Mouse (Mus musculus) embryonic facial prominence, embryonic 11.5 days (tissue): ENCODE data around the gene Hadh. TPM values are rescaled to one million over a fixed set of nuclear protein-coding genes. Genes with fewer than 3 reads are reported as not detected.

Experiments used
- ATAC-seq: fragments of 200-750 bp; cut with Nextera tagmentation; replicated peaks from 2 replicates; pipeline ENCODE4 v1.8.0; 2017; ENCODE audit warnings: low read depth; ENCODE audit not compliant: insufficient number of reproducible peaks, low FRiP score, low TSS enrichment
- DNase-seq: peaks from one replicate; pipeline ENCODE4 v3.0.0-alpha.2; 2015; ENCODE audit warnings: low spot score
- H3K27ac ChIP-seq: fragments of 300-500 bp; sonication (generic); replicated peaks from 2 replicates; pipeline ENCODE4 v1.5.1; 2014; ENCODE audit warnings: mild to moderate bottlenecking, low read depth, low read length, control low read depth
- H3K27me3 ChIP-seq: fragments of 300-500 bp; sonication (generic); 2 replicates; pipeline ENCODE4 v1.6.1; 2014; ENCODE audit warnings: mild to moderate bottlenecking, low read length, moderate library complexity, mixed read lengths; ENCODE audit not compliant: control insufficient read depth, insufficient read depth
- H3K36me3 ChIP-seq: fragments of 300-500 bp; sonication (generic); replicated peaks from 2 replicates; pipeline ENCODE4 v1.6.1; 2014; ENCODE audit warnings: low read depth, mild to moderate bottlenecking, low read length, moderate library complexity, mixed read lengths; ENCODE audit not compliant: control insufficient read depth, insufficient read depth
- H3K4me1 ChIP-seq: fragments of 300-500 bp; sonication (generic); 2 replicates; pipeline ENCODE4 v1.6.1; 2014; ENCODE audit warnings: low read length, mixed read lengths; ENCODE audit not compliant: control insufficient read depth, insufficient read depth
- H3K4me2 ChIP-seq: fragments of 300-500 bp; sonication (generic); 2 replicates; pipeline ENCODE4 v1.6.1; 2014; ENCODE audit warnings: low read depth, mild to moderate bottlenecking, control low read depth, low read length, moderate library complexity
- H3K4me3 ChIP-seq: fragments of 300-500 bp; sonication (generic); 2 replicates; pipeline ENCODE4 v1.5.1; 2014; ENCODE audit warnings: low read depth, low read length, control low read depth
- H3K9ac ChIP-seq: fragments of 300-500 bp; sonication (generic); replicated peaks from 2 replicates; pipeline ENCODE4 v1.6.1; 2014; ENCODE audit warnings: mild to moderate bottlenecking, control low read depth, low read length
- H3K9me3 ChIP-seq: fragments of 300-500 bp; sonication (generic); replicated peaks from 2 replicates; pipeline ENCODE4 v1.6.1; 2016; ENCODE audit warnings: mild to moderate bottlenecking, low read length, inconsistent platforms, mixed read lengths; ENCODE audit not compliant: control insufficient read depth
- WGBS: fragments of 180-500 bp; shearing (Covaris S2); extraction: QIAGEN DNeasy Blood & Tissue Kit; methylation state at CpG from one replicate; pipeline ENCODE4 v1.1.7; 2014; 5-methylcytosine and 5-hydroxymethylcytosine counted together
- polyA plus RNA-seq: library from polyadenylated mRNA; unstranded; fragments of >200 nt; fragmentation: Nextera tagmentation; extraction: Ambion mirVana; gene quantifications from 2 replicates; pipeline ENCODE4 v1.2.1, GENCODE M21; 2014

Hadh gene
- polyA plus RNA-seq, 1 experiment from 2014 or later: 116 TPM

DNA sequence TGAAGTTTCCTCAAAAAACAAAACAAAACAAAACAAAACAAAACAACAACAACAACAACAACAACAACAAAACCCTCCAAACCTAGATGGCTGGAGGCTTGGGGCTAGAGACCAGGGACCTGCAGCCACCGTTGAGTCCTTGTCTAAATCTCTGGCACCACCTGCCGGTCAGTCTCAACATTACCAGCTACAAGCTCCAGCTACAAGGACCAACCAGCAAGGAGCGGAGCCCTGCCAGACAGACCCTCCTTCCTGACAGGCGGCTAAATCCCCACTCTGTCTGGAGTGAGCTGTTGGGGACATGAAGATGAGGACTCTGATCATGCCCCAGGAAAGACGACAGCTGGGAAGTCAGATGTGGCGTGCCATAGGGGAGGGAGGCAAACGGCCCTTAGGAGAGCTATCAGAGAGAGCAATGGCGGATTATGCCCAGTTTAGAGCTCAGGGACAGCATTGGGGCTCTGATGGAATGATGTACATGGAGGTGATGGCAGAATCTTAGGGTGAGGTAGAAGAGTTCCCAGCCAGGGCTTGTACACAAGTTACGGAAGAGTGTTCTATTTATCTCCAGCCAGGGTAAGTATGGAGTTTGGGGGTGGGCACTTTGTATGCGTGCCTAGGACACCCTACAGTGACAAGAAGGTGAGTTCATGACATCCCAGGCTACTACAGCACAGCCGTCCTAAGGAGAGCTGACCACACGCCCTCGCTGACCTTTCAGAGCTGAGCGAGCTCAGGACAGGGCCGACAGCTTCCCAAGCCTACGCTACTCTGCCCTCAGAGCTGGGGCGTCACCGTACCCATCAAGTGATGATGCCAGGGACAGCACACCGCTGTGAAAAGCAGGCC is 33.9 kb downstream of the Hadh start:
- no peak overlapping the region for H3K9ac ChIP-seq
- 63% methylated on average over 19 of the region's 19 CpGs for WGBS
- DNase-seq (peak; percentile 90), ATAC-seq (peak; percentile 76)
- no peaks in the 10 kb centered on the region for H3K9me3 ChIP-seq
- H3K27ac ChIP-seq: no peak overlapping the region
- H3K4me3 ChIP-seq: no peak overlapping the region
- no peaks in the 10 kb centered on the region for H3K4me1 ChIP-seq
- no peak overlapping the region for H3K4me2 ChIP-seq
- H3K36me3 ChIP-seq: no peaks in the 10 kb centered on the region; the same call in 1 of the 2 replicates
- H3K27me3 ChIP-seq: no peaks in the 10 kb centered on the region

DNA sequence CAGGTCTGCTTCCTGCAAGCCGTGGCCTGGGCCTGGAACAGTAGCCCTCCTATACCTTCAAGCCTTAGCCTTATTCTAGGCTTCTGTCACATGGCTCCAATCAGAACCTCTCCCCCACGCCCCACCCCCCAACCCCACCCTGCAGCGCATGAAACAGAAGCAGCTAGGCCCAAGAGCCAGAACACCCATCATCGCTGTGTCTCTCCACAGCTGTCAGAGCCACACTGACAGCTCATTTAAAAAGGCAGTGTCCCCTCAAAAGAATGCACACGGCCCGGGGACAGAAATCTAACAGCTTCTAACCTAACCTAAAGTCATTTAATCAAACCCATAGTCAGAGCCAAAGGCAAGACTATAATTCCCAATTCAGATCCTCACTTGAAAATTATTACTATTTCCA is 34.8 kb downstream of the Hadh start:
- 66% methylated on average over 6 of the region's 6 CpGs for WGBS
- Histone ChIP-seq H3K9me3 (no peaks in the 10 kb centered on the region), H3K27ac (no peak overlapping the region), H3K4me3 (no peak overlapping the region), H3K9ac (no peak overlapping the region), H3K4me1 (no peaks in the 10 kb centered on the region), H3K36me3 (no peaks in the 10 kb centered on the region; the same call in 1 of the 2 replicates), H3K4me2 (no peak overlapping the region), H3K27me3 (no peaks in the 10 kb centered on the region)
- ATAC-seq (no peak), DNase-seq (no peak)

DNA sequence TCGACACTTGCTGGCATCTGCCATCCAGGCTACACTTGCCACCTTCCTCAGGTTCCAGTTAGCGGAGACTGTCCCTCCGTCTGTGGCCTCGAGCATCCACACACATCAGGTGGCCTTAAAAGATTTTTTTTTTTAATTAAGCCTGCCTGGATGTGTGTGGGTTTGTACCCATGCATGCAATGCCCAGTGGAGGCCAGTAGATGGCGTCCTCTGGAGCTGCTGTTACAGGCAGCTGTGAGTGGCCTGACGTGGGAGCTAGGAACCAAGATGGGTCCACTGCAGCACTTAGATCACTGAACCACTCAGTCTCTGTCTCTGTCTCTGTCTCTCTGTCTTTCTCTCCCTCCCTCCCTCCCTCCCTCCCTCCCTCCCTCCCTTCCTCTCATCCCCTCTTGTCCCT is 43.8 kb downstream of the Hadh start:
- ATAC-seq (no peak), DNase-seq (no peak)
- Histone ChIP-seq H3K9ac (no peak overlapping the region), H3K36me3 (no peaks in the 10 kb centered on the region), H3K4me2 (no peak overlapping the region), H3K27me3 (no peaks in the 10 kb centered on the region), H3K4me3 (no peak overlapping the region), H3K27ac (no peak overlapping the region), H3K4me1 (no peaks in the 10 kb centered on the region), H3K9me3 (no peaks in the 10 kb centered on the region)
- 74% methylated on average over 6 of the region's 6 CpGs for WGBS

DNA sequence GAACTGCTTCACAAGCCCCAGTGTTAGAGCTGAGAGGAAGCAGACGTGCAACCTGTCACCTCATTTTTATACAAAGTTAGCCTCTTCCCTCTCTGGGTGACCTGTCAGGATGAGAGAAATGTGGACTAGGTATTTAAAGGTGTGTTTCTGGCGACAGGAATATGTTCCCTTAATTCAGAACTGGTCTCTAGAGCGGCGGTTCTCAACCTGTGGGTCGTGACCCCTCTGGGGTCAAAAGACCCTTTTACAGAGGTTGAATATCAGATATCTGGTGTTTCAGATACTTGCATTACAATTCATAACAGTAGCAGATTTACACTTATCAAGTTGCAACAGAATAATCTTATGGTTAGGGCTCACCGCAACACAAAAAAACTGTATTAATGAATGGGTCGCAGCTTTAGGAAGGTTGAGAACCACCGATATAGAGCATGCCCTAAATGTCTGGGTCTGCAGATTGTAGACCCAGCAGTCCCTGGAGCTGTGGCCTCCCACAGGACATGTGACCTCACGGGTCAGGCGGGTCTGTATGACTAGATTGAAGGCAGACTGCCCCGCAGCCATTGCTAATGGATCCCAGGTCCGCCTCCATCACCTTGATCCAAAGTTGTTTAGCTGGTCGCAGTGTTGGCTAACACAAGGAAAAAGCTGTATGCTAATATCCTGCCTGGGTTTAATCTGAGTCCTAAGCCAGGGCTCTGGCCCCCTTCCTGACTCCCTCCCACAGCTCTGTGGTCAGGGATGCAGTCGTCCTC is 53.1 kb downstream of the Hadh start:
- no peak for DNase-seq
- Histone ChIP-seq H3K4me1 (no peaks in the 10 kb centered on the region), H3K36me3 (no peaks in the 10 kb centered on the region), H3K9me3 (no peaks in the 10 kb centered on the region), H3K9ac (no peak overlapping the region), H3K4me3 (no peak overlapping the region), H3K27me3 (no peaks in the 10 kb centered on the region), H3K27ac (no peak overlapping the region), H3K4me2 (no peak overlapping the region)
- WGBS: 41% methylated on average over 14 of the region's 14 CpGs
- ATAC-seq: no peak

DNA sequence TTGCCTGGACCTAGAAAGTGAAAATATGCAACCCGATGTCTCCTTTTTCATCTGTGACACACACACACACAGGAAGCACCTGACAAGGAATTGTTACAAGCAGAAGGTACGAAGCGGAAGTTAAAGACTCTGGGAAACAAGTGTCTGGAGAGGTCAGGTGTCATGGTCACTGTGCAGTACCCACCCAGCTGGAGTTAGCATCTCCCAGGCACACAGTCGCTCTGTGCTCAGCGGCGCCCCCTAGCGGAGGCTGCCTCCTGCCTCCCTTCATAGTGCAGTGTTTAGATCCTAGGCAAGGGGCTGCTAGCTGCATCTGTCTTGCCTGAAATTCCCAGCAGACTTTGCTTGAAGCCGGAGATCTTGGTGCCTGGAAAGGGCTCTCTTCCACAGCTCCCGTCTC is 57.1 kb downstream of the Hadh start:
- 62% methylated on average over 9 of the region's 9 CpGs for WGBS
- H3K4me1 ChIP-seq: no peaks in the 10 kb centered on the region
- no peak overlapping the region for H3K27ac ChIP-seq
- no peaks in the 10 kb centered on the region for H3K27me3 ChIP-seq
- H3K9me3 ChIP-seq: no peaks in the 10 kb centered on the region
- H3K4me3 ChIP-seq: no peak overlapping the region
- ATAC-seq: no peak
- H3K9ac ChIP-seq: no peak overlapping the region
- DNase-seq: no peak
- no peaks in the 10 kb centered on the region for H3K36me3 ChIP-seq
- no peak overlapping the region for H3K4me2 ChIP-seq

DNA sequence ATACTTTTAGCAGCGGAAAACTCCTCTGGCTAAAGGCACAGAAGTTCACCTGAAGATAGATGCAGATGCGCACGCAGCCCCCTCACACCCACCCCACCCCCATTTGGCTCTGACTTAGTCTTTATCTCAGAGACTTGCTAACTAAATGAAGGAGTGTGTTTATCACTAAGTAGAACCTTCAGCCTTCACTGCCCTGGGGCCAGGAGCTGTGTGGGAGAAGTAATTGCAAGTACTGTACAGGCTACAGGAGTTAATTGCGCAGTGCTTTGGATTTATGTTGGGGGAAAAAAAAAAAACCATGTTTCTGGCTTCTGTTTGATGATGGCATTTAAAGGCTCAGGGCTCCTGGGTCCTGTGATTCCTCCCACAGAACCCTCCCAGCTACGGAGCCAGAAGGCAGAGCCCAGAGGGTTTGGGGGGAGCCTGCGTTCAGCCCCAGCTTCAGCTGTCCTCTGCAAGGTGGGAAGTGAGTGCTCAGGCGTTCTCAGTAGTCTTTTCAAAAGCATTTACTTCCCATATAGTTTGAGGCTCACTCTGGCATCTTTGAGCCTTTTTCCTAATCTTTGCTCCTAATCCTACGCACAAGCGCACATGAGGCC is 57.7 kb downstream of the Hadh start:
- Histone ChIP-seq H3K27ac (no peak overlapping the region), H3K36me3 (no peaks in the 10 kb centered on the region), H3K4me2 (no peak overlapping the region), H3K9ac (no peak overlapping the region), H3K9me3 (no peaks in the 10 kb centered on the region), H3K4me3 (no peak overlapping the region), H3K4me1 (no peaks in the 10 kb centered on the region), H3K27me3 (no peaks in the 10 kb centered on the region)
- DNase-seq (no peak), ATAC-seq (no peak)
- 78% methylated on average over 9 of the region's 9 CpGs for WGBS

DNA sequence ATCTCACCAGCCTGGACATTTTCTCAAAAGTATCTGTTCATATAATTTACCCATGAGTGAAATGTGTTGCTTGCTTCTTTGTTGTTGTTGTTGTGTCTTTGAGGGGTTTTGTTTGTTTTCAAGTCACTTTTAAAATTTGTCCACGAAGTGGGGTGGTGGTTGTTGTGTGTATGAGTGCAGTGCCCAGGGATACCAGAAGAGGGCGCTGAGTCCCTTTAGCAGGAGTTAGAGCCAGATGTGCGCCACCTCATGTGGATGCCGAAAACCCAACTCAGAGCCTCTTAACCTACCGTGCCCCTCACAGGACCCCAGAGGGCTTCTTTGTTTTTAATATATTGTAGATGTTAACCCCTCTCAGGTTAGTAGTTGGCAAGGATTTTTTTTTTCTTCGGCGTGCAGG is 59.7 kb downstream of the Hadh start:
- Histone ChIP-seq H3K27me3 (no peaks in the 10 kb centered on the region), H3K4me2 (no peak overlapping the region), H3K4me1 (no peaks in the 10 kb centered on the region), H3K9me3 (no peaks in the 10 kb centered on the region), H3K27ac (no peak overlapping the region), H3K4me3 (no peak overlapping the region), H3K9ac (no peak overlapping the region), H3K36me3 (no peaks in the 10 kb centered on the region; the same call in 1 of the 2 replicates)
- DNase-seq (no peak), ATAC-seq (no peak)
- 82% methylated on average over 7 of the region's 7 CpGs for WGBS
